Mouse (Mus musculus) monocyte, adult 2 months (primary cell): ENCODE measurements around the gene Tmprss6.

ENCODE experiments used
- DNase-seq, 2 experiments: peaks; one replicate each; pipeline ENCODE4 v3.0.0; 2022; ENCODE audit warnings: low spot score in 2 of 2, low read depth in 1 of 2

Tmprss6 gene

GRCm38 (mm10) chr15:78468379-78468937 is at the start of gene Tmprss6:
Gene Tmprss6, minus strand, starts transcription at chr15:78468634.
- DNase-seq, result no peak

- DNase-seq, result no peak
Measured at GRCm38 (mm10) chr15:78518221-78518620, 49.8 kb upstream of the Tmprss6 start.

GRCm38 (mm10) chr15:78515759-78516158 is 47.3 kb upstream of the Tmprss6 start:
- peak; percentile 18 to 27 for DNase-seq

GRCm38 (mm10) chr15:78514393-78515146 is 46.1 kb upstream of the Tmprss6 start:
- peak; percentile 34 to 62 for DNase-seq

GRCm38 (mm10) chr15:78513019-78513418 is 44.6 kb upstream of the Tmprss6 start:
- DNase-seq, result no peak

- DNase-seq, result no peak
Measured at GRCm38 (mm10) chr15:78511951-78512350, 43.5 kb upstream of the Tmprss6 start.

- DNase-seq, result no peak
Measured at GRCm38 (mm10) chr15:78510736-78511135, 42.3 kb upstream of the Tmprss6 start.

GRCm38 (mm10) chr15:78510121-78510576 is 41.7 kb upstream of the Tmprss6 start:
- DNase-seq, result no peak

- no peak for DNase-seq
Measured at GRCm38 (mm10) chr15:78509297-78509899, 41.0 kb upstream of the Tmprss6 start.

- DNase-seq, result no peak
Measured at GRCm38 (mm10) chr15:78508443-78508842, 40.0 kb upstream of the Tmprss6 start.

GRCm38 (mm10) chr15:78505541-78505940 is 37.1 kb upstream of the Tmprss6 start:
- no peak for DNase-seq

- DNase-seq, result no peak
Measured at GRCm38 (mm10) chr15:78504816-78505215, 36.4 kb upstream of the Tmprss6 start.

GRCm38 (mm10) chr15:78504013-78504412 is 35.6 kb upstream of the Tmprss6 start:
- DNase-seq, result no peak

- DNase-seq, result no peak
Measured at GRCm38 (mm10) chr15:78502437-78503132, 34.2 kb upstream of the Tmprss6 start.

- no peak for DNase-seq
Measured at GRCm38 (mm10) chr15:78494968-78495406, 26.6 kb upstream of the Tmprss6 start, which contains the start of gene Il2rb. Gene Il2rb, minus strand, starts transcription at chr15:78495271.

GRCm38 (mm10) chr15:78493401-78494010 is 25.1 kb upstream of the Tmprss6 start:
- DNase-seq, result no peak

GRCm38 (mm10) chr15:78491301-78491700 is 22.9 kb upstream of the Tmprss6 start:
- DNase-seq, result no peak

GRCm38 (mm10) chr15:78489906-78490305 is 21.5 kb upstream of the Tmprss6 start:
- no peak for DNase-seq

- no peak for DNase-seq
Measured at GRCm38 (mm10) chr15:78489248-78489647, 20.8 kb upstream of the Tmprss6 start.

GRCm38 (mm10) chr15:78487066-78487465 is 18.6 kb upstream of the Tmprss6 start:
- DNase-seq, result no peak

GRCm38 (mm10) chr15:78486564-78486963 is 18.1 kb upstream of the Tmprss6 start:
- no peak for DNase-seq
